Mouse (Mus musculus) heart, adult 2 months (tissue): ENCODE results near the gene Tgds.

Source experiments
- CTCF ChIP-seq: fragments of 200-600 bp; IDR thresholded peaks from 2 replicates; pipeline ENCODE4 v1.8.1; 2022; ENCODE audit warnings: antibody characterized with exemption, mild to moderate bottlenecking, moderate library complexity
- EP300 ChIP-seq: fragments of 200-500 bp; IDR thresholded peaks from 2 replicates; pipeline ENCODE4 v1.6.1; 2011; ENCODE audit warnings: low read depth, low read length, control low read depth; ENCODE audit not compliant: insufficient read depth
- POLR2A ChIP-seq: fragments of 200-500 bp; IDR thresholded peaks from 2 replicates; pipeline ENCODE4 v1.6.1; 2011; ENCODE audit warnings: mild to moderate bottlenecking, low read depth, low read length, control low read depth; ENCODE audit not compliant: insufficient read depth

GRCm38 (mm10) chr14:118161751-118162150, 29.2 kb upstream of the Tgds start:
- TF ChIP-seq CTCF (no peak), POLR2A (no peak), EP300 (no peak)
